In the genomic region with DNA sequence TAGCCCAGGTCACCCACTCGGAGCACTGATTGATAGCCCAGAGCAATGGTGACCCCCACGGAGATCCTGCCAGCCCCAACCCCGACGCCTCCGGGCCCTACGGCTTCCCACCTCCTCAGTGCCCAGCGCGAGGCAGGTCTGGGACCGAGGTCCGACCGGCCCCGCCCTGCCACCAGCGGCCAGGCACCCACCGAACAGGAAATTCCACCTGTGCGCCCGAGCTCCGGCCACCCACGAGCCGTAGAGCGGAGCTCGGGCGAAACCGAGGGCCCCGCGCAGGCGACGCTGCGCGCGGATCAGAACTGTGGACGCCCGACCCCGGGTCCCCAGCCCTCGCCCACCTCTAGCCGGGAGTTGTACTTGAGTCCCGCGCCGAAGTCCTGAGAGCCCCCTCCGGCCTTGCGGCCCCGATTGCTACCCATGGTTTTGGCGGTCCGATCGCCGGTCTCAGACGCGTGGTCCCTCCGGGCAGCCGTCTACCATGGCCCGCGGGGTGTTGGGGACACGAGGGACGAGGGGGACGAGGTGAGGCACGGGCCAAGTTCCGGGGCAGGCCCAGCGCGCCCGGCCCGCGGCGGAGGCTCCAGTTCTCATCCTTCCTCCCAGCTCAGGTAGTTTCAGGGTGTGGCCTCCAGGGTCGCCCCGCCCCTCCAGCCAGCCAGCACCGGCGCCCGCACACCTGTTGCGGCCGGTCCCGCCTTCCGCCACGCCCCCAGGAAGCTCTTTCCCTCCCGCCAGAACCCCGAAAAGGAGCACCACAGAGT, we compare ENCODE assay signal across 8 mouse cellular contexts. TPM values are rescaled to one million over a fixed set of nuclear protein-coding genes. Genes with fewer than 3 reads are reported as not detected.
DNase-seq lines count a peak whose midpoint lies in the region; ATAC-seq lines count a peak whose summit lies in the region.

Gene St14 (minus strand): TSS at position 649 of the 764 bp plus-strand sequence.

- no peak within 1 kb of the TSS for H3K27ac ChIP-seq in liver, embryonic 13.5 days

- H3K36me3 ChIP-seq in liver, embryonic 13.5 days: no peaks in the 10 kb centered on the region

- H3K4me3 ChIP-seq in liver, embryonic 13.5 days (replicated peaks): peak within 1 kb of the TSS; percentile 51

- 0 out of 2 replicates have a peak, but pooled peaks have one; percentile 29 for ATAC-seq in liver, embryonic 13.5 days (ENCODE audit: low read depth)

- H3K4me1 ChIP-seq in liver, embryonic 13.5 days (replicated peaks): peaks cover 22% of the 10 kb centered on the region

- H3K9me3 ChIP-seq in liver, embryonic 13.5 days (replicated peaks): no peaks in the 10 kb centered on the region

- peak; percentile 90 for DNase-seq in heart, adult 11 months
- DNase-seq in heart, postnatal 25 days (ENCODE audit: low spot score): no peak
- peak; percentile 39 for DNase-seq in embryo, embryonic 11 days
- peak; percentile 74 for DNase-seq in induced T-regulatory cell, adult 2 months (ENCODE audit: low read depth)
- DNase-seq in liver, embryonic 13.5 days: no peak
- peak; percentile 45 for DNase-seq in neural tube, embryonic 10.5 days (ENCODE audit: extremely low spot score, low spot score)
- peak; percentile 75 for DNase-seq in thymus, postnatal 4 days
- DNase-seq in left cerebral cortex, adult 18-20 months (ENCODE audit: low spot score in 2 of 2): no peak

- H3K4me2 ChIP-seq in liver, embryonic 13.5 days: peak within 1 kb of the TSS; percentile 69

- peak within 1 kb of the TSS; percentile 13; the same call in 1 of the 2 replicates for H3K9ac ChIP-seq in liver, embryonic 13.5 days

- WGBS in liver, embryonic 13.5 days (ENCODE audit: insufficient replicate concordance): 2% methylated on average over 72 of the region's 74 CpGs

- intact Hi-C loops in heart, postnatal 25 days (cut with DNase I): no loop called here

- H3K27me3 ChIP-seq in liver, embryonic 13.5 days: peaks cover 80% of the 10 kb centered on the region

RNA-seq across cellular contexts. Expression of gene St14, which starts in this region (rescaled TPM):
- total RNA-seq in heart, postnatal 25 days (2021): under 1 TPM; 0.18 to 0.22 TPM
- polyA plus RNA-seq in liver, embryonic 13.5 days (2015; fragmentation: Nextera tagmentation; extraction: Ambion mirVana): 0.41 and 0.45 TPM in 2 replicates
- 1 to 10 TPM; 1.1 to 1.2 TPM for total RNA-seq in left cerebral cortex, adult 18-20 months (2021)

Comparison
In these comparisons a context has a peak if more than half of its experiments do, and no peak if none do; other contexts are left out.
1. DNase-seq: peak in heart, adult 11 months (single experiment), embryo, embryonic 11 days (single experiment), induced T-regulatory cell, adult 2 months (single experiment), neural tube, embryonic 10.5 days (single experiment) and thymus, postnatal 4 days (single experiment); none in heart, postnatal 25 days (single experiment), liver, embryonic 13.5 days (single experiment) and left cerebral cortex, adult 18-20 months (0 of 2).
2. Peak in ATAC-seq, H3K4me3 ChIP-seq, H3K9ac ChIP-seq and H3K4me2 ChIP-seq in liver, embryonic 13.5 days; RNA of the gene not detected or under 1 TPM.